Mouse (Mus musculus) embryonic fibroblast, embryonic 13.5 days (primary cell): ENCODE measurements around the gene Gpc3.

Source experiments
- CTCF ChIP-seq: IDR thresholded peaks from 2 replicates; pipeline ENCODE4 v1.5.1; 2011; ENCODE audit warnings: mild to moderate bottlenecking, control low read depth, low read length, moderate library complexity, borderline replicate concordance; ENCODE audit not compliant: insufficient read depth
- POLR2A ChIP-seq: IDR thresholded peaks from 2 replicates; pipeline ENCODE4 v1.6.1; 2011; ENCODE audit warnings: low read depth, mild to moderate bottlenecking, control low read depth, low read length, moderate library complexity

DNA sequence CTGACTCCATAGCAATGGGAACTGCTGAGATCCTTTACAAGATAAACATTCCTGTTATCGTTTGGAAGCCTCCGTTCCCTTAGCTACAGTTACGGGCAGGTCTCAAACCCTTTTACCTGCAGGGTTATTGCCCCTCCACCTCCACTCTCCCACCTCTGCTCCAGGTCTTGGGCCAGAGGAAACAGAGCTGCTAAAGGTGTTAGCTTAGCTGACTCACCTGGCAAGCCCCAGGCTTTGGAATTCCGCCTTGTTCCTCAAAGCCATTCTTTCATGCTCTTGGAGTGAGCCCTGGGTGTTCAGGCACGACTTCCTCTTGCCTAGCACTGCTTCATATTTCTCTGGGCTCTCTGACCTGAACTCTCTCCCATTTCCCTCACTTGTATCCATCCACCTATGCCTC, 241.3 kb downstream of the Gpc3 start:
- TF ChIP-seq POLR2A (no peak), CTCF (no peak)
